Mouse (Mus musculus) lung, adult 2 months (tissue): ENCODE results near the gene Foxp1.

Experiments used
- CTCF ChIP-seq: fragments of 200-500 bp; IDR thresholded peaks from 2 replicates; pipeline ENCODE4 v1.5.1; 2011; ENCODE audit warnings: mild to moderate bottlenecking, low read length, control low read depth; ENCODE audit not compliant: insufficient read depth
- POLR2A ChIP-seq: fragments of 200-500 bp; IDR thresholded peaks from 2 replicates; pipeline ENCODE4 v1.6.1; 2011; ENCODE audit warnings: low read depth, mild to moderate bottlenecking, control low read depth, low read length, borderline replicate concordance; ENCODE audit errors: extremely low read depth

GRCm38 (mm10) chr6:99372427-99372826 lies 150.1 kb downstream of the Foxp1 start:
- TF ChIP-seq POLR2A (no peak), CTCF (no peak)
